ENCODE assay signal across 15 mouse cellular contexts in the genomic region with DNA sequence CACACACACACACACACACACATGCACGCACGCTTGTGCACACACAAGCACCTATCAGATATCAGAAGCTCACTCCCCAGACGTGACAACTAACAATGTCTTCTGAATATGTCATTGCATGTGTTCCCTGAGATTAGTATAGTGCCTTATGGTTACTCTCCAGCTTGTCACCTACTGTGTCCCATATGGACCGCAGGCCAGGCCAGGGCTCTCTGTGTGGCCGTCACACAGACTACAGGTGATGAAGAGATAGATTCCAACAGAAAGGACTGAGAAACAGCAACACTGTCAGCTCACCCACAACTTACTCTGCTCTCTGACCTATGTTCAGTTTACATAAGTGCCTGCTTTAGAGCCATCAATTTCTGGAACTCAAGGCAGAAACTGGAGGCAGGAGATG.
"Had no signal": no experiment of that assay in that cellular context is flagged by ENCODE, and none has a peak within 500 bp of the region (broad histone marks: within the 10 kb centered on the region; RNA-seq: fewer than 3 reads in every experiment).

No protein-coding gene starts in this region.

- DNase-seq: lung, adult 2 months; lung, postnatal 14 days; lung, postnatal 36 days; right cerebral cortex, postnatal 14 days; thymus, adult 2 months; thymus, postnatal 25 days; thymus, postnatal 4 days had no signal

- H3K27me3 ChIP-seq: lung, embryonic 15.5 days; megakaryocyte, embryonic 14.5 days; midbrain, embryonic 13.5 days; midbrain, embryonic 15.5 days; neural tube, embryonic 12.5 days; stomach, embryonic 15.5 days had no signal

- H3K27ac ChIP-seq: lung, embryonic 15.5 days; macrophage; midbrain, embryonic 13.5 days; midbrain, embryonic 15.5 days; neural tube, embryonic 12.5 days; stomach, embryonic 15.5 days; stomach, postnatal 0 days had no signal

- H3K4me3 ChIP-seq: lung, embryonic 15.5 days; megakaryocyte, embryonic 14.5 days; midbrain, embryonic 13.5 days; midbrain, embryonic 15.5 days; neural tube, embryonic 12.5 days; stomach, embryonic 15.5 days had no signal
